In the genomic region with DNA sequence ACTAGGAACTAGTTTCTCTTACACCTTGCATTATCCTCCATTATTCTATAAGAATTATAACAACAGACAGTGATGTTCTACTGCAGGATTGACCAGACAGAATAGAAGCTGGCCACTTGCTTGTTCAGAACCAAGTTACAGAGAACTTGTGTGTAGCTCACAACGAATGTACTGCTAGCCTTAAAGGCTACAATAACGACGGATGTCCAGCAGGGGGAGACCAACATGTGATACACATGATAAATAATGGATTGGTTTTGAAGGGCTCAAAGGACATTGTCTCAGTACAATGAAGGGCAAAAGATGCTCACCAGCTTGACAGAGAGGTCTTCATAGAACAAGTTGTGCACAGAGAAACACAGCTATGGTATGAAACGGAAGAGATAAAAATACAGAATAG, we compare ENCODE assay signal across 15 mouse cellular contexts.
DNase-seq lines count a peak whose midpoint lies in the region; ATAC-seq and TF ChIP-seq lines count a peak whose summit lies in the region.
"Had no signal": no experiment of that assay in that cellular context is flagged by ENCODE, and none has a peak within 500 bp of the region (broad histone marks: within the 10 kb centered on the region; RNA-seq: fewer than 3 reads in every experiment).

No protein-coding gene starts in this region.

- no peak overlapping the region for H3K27ac ChIP-seq in hindbrain, postnatal 0 days
- no peak overlapping the region for H3K27ac ChIP-seq in hindbrain, embryonic 13.5 days
- H3K27ac ChIP-seq in midbrain, postnatal 0 days (ENCODE audit: low read depth, low read length), result no peak overlapping the region
- no peak overlapping the region for H3K27ac ChIP-seq in midbrain, embryonic 16.5 days (ENCODE audit: low read length)
- H3K27ac ChIP-seq: embryonic facial prominence, embryonic 12.5 days; forebrain, embryonic 15.5 days; heart, embryonic 10.5 days; liver, embryonic 13.5 days had no signal

- H3K4me2 ChIP-seq in hindbrain, postnatal 0 days (ENCODE audit: low read depth, low read length), result no peak overlapping the region
- no peak overlapping the region for H3K4me2 ChIP-seq in hindbrain, embryonic 13.5 days
- H3K4me2 ChIP-seq in midbrain, postnatal 0 days (ENCODE audit: low read depth, low read length, poor library complexity, severe bottlenecking), result no peak overlapping the region
- H3K4me2 ChIP-seq in midbrain, embryonic 16.5 days (ENCODE audit: low read length), result no peak overlapping the region
- H3K4me2 ChIP-seq: embryonic facial prominence, embryonic 12.5 days; forebrain, embryonic 15.5 days; liver, embryonic 13.5 days had no signal

- H3K36me3 ChIP-seq in hindbrain, postnatal 0 days (ENCODE audit: insufficient read depth, low read length), result no peaks in the 10 kb centered on the region
- H3K36me3 ChIP-seq in hindbrain, embryonic 13.5 days, result no peaks in the 10 kb centered on the region
- no peaks in the 10 kb centered on the region for H3K36me3 ChIP-seq in midbrain, postnatal 0 days (ENCODE audit: insufficient read depth, low read length)
- H3K36me3 ChIP-seq in midbrain, embryonic 16.5 days (ENCODE audit: control insufficient read depth, insufficient read depth, low read length), result no peaks in the 10 kb centered on the region
- H3K36me3 ChIP-seq: embryonic facial prominence, embryonic 12.5 days; forebrain, embryonic 15.5 days; heart, embryonic 10.5 days; liver, embryonic 13.5 days had no signal

- H3K9me3 ChIP-seq in hindbrain, postnatal 0 days (ENCODE audit: low read length), result no peaks in the 10 kb centered on the region
- no peaks in the 10 kb centered on the region for H3K9me3 ChIP-seq in hindbrain, embryonic 13.5 days
- H3K9me3 ChIP-seq in midbrain, postnatal 0 days (ENCODE audit: low read length), result no peaks in the 10 kb centered on the region
- no peaks in the 10 kb centered on the region for H3K9me3 ChIP-seq in midbrain, embryonic 16.5 days (replicated peaks; ENCODE audit: control insufficient read depth, low read length, poor library complexity, severe bottlenecking)
- H3K9me3 ChIP-seq: embryonic facial prominence, embryonic 12.5 days; forebrain, embryonic 15.5 days; heart, embryonic 10.5 days; liver, embryonic 13.5 days had no signal

- H3K4me1 ChIP-seq in hindbrain, postnatal 0 days (ENCODE audit: insufficient read depth, low read length), result no peaks in the 10 kb centered on the region
- no peaks in the 10 kb centered on the region for H3K4me1 ChIP-seq in hindbrain, embryonic 13.5 days (replicated peaks)
- no peaks in the 10 kb centered on the region for H3K4me1 ChIP-seq in midbrain, postnatal 0 days (ENCODE audit: insufficient read depth, low read length)
- H3K4me1 ChIP-seq in midbrain, embryonic 16.5 days (ENCODE audit: control insufficient read depth, insufficient read depth, low read length), result no peaks in the 10 kb centered on the region
- H3K4me1 ChIP-seq: embryonic facial prominence, embryonic 12.5 days; forebrain, embryonic 15.5 days; heart, embryonic 10.5 days; liver, embryonic 13.5 days had no signal

- no peaks in the 10 kb centered on the region for H3K27me3 ChIP-seq in hindbrain, postnatal 0 days (ENCODE audit: insufficient read depth, low read length)
- H3K27me3 ChIP-seq in hindbrain, embryonic 13.5 days, result no peaks in the 10 kb centered on the region
- H3K27me3 ChIP-seq in midbrain, postnatal 0 days (ENCODE audit: insufficient read depth, low read length), result no peaks in the 10 kb centered on the region
- H3K27me3 ChIP-seq in midbrain, embryonic 16.5 days (ENCODE audit: control insufficient read depth, insufficient read depth, low read depth, low read length), result no peaks in the 10 kb centered on the region
- H3K27me3 ChIP-seq: embryonic facial prominence, embryonic 12.5 days; forebrain, embryonic 15.5 days; liver, embryonic 13.5 days had no signal

- no peak overlapping the region for H3K9ac ChIP-seq in hindbrain, postnatal 0 days (replicated peaks; ENCODE audit: low read length)
- no peak overlapping the region for H3K9ac ChIP-seq in hindbrain, embryonic 13.5 days
- no peak overlapping the region for H3K9ac ChIP-seq in midbrain, postnatal 0 days (replicated peaks; ENCODE audit: low read length, poor library complexity, severe bottlenecking)
- H3K9ac ChIP-seq in midbrain, embryonic 16.5 days (ENCODE audit: low read depth, low read length), result no peak overlapping the region
- H3K9ac ChIP-seq: embryonic facial prominence, embryonic 12.5 days; forebrain, embryonic 15.5 days; liver, embryonic 13.5 days had no signal

- DNase-seq in hindbrain, postnatal 0 days (ENCODE audit: low spot score), result no peak
- DNase-seq in midbrain, postnatal 0 days (ENCODE audit: low spot score), result no peak
- peak; percentile 39 for DNase-seq in NIH3T3 (ENCODE audit: low read depth)
- DNase-seq in retina, postnatal 1 day, result peak; percentile 10
- DNase-seq in heart, adult 9 months (ENCODE audit: low spot score in 2 of 2), result no peak
- DNase-seq: adrenal gland, postnatal 25 days; kidney, adult 9 months; liver, embryonic 13.5 days; lung, postnatal 4 days; spleen, adult 18-20 months had no signal

- peak; percentile 51 for TF ChIP-seq CTCF in hindbrain, postnatal 0 days (IDR thresholded peaks at IDR 0.05; ENCODE audit: low read depth)
- peak; percentile 40; the same call in 1 of the 2 replicates for TF ChIP-seq CTCF in midbrain, postnatal 0 days (IDR thresholded peaks at IDR 0.05)

- WGBS in hindbrain, postnatal 0 days, result 63% methylated on average over 4 of the region's 4 CpGs
- 59% methylated on average over 4 of the region's 4 CpGs for WGBS in hindbrain, embryonic 13.5 days
- 60% methylated on average over 4 of the region's 4 CpGs for WGBS in midbrain, postnatal 0 days
- WGBS in midbrain, embryonic 16.5 days, result 63% methylated on average over 4 of the region's 4 CpGs

- no peak for ATAC-seq in hindbrain, postnatal 0 days
- no peak for ATAC-seq in hindbrain, embryonic 13.5 days (ENCODE audit: low FRiP score)
- ATAC-seq in midbrain, postnatal 0 days (ENCODE audit: low FRiP score), result no peak
- no peak for ATAC-seq in midbrain, embryonic 16.5 days
- ATAC-seq: forebrain, embryonic 15.5 days had no signal

- H3K4me3 ChIP-seq in hindbrain, postnatal 0 days (ENCODE audit: low read length), result no peak overlapping the region
- no peak overlapping the region for H3K4me3 ChIP-seq in hindbrain, embryonic 13.5 days
- no peak overlapping the region for H3K4me3 ChIP-seq in midbrain, postnatal 0 days (ENCODE audit: low read depth, low read length)
- no peak overlapping the region for H3K4me3 ChIP-seq in midbrain, embryonic 16.5 days (ENCODE audit: low read depth, low read length)
- H3K4me3 ChIP-seq: embryonic facial prominence, embryonic 12.5 days; forebrain, embryonic 15.5 days; heart, embryonic 10.5 days; liver, embryonic 13.5 days had no signal

Comparison
In these comparisons a context has a peak if more than half of its experiments do, and no peak if none do; other contexts are left out.
1. DNase-seq: peak in NIH3T3 (single experiment) and retina, postnatal 1 day (single experiment); none in hindbrain, postnatal 0 days (single experiment), midbrain, postnatal 0 days (single experiment) and heart, adult 9 months (0 of 2).